Comparison of ENCODE assay signal across 8 mouse cellular contexts in the genomic region with DNA sequence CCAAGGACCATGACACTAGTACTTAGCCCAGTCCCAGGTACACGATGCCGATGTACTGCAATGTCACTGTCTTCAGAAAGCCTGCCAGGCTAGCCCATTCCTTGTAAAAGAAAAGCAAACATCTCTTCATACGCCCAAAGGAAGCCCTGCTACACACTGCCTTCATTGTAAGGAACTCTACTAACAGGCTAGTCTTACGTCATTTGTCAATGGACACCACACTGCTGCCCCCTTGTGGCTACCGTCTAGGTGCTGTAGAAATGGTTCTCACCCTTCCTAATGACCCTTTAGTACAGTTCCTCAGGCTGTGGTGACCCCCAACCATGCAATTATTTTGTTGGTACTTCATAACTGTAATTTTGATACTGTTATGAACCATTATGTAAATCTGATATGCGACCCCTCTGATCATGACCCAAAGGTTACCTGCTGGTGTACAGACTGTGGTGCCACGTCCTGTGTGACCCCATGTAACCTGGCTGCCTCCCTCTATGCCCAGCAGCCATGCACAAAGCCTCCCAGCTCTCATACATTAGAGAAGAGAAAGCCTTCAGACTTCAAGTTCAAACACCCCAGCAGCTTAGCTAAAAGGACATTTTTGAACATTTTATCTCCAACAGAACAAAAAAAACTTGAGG. TPM values are rescaled to one million over a fixed set of nuclear protein-coding genes. Genes with fewer than 3 reads are reported as not detected.
A peak's percentile ranks its signal among the peaks of the same experiment; 100 is the strongest.
DNase-seq lines count a peak whose midpoint lies in the region; ATAC-seq and TF ChIP-seq lines count a peak whose summit lies in the region.

No protein-coding gene starts in this region.

- ATAC-seq in stomach, embryonic 15.5 days (ENCODE audit: insufficient read depth, low FRiP score, low read depth) = 0 out of 2 replicates have a peak, but pooled peaks have one; percentile 14

- H3K4me1 ChIP-seq in stomach, embryonic 15.5 days = no peaks in the 10 kb centered on the region

- TF ChIP-seq POLR2A in myocyte (IDR thresholded peaks at IDR 0.05; ENCODE audit: insufficient read length, low read depth) = no peak

- H3K4me2 ChIP-seq in myocyte (ENCODE audit: low read depth) = no peak overlapping the region
- no peak overlapping the region for H3K4me2 ChIP-seq in stomach, embryonic 15.5 days

- no peak overlapping the region for H3K9ac ChIP-seq in stomach, embryonic 15.5 days

- H3K27me3 ChIP-seq in myocyte (ENCODE audit: control insufficient read depth, insufficient read depth, insufficient read length) = no peaks in the 10 kb centered on the region
- H3K27me3 ChIP-seq in stomach, embryonic 15.5 days (replicated peaks) = no peaks in the 10 kb centered on the region

- no peaks in the 10 kb centered on the region for H3K79me2 ChIP-seq in myocyte (ENCODE audit: control insufficient read depth, insufficient read depth)

- no peaks in the 10 kb centered on the region for H3K9me3 ChIP-seq in stomach, embryonic 15.5 days

- H3K36me3 ChIP-seq in myocyte (ENCODE audit: control insufficient read depth, insufficient read depth) = peaks cover 81% of the 10 kb centered on the region
- peaks cover 83% of the 10 kb centered on the region for H3K36me3 ChIP-seq in stomach, embryonic 15.5 days

- no peak overlapping the region for H3ac ChIP-seq in myocyte (ENCODE audit: control insufficient read depth, insufficient read length)

- WGBS in stomach, embryonic 15.5 days = 62% methylated on average over 7 of the region's 7 CpGs

- H3K27ac ChIP-seq in stomach, embryonic 15.5 days = no peak overlapping the region

- H3K4me3 ChIP-seq in myocyte = no peak overlapping the region
- no peak overlapping the region for H3K4me3 ChIP-seq in stomach, embryonic 15.5 days (replicated peaks)

- DNase-seq in 3T3-L1 (ENCODE audit: low read depth, low spot score) (peak; percentile 93), R1 (ENCODE audit: low read depth, low spot score) (peak; percentile 76), liver (peak; percentile 85)
- DNase-seq in cerebellum, postnatal 36 days = peak; percentile 75
- peak; percentile 87 for DNase-seq in gastrocnemius, postnatal 10 days
- DNase-seq in kidney, adult 9 months = peak; percentile 83

TF ChIP-seq in myocyte, 11 proteins besides CTCF, POLR2A, EP300 and RAD21:
- TF ChIP-seq CEBPB (IDR thresholded peaks at IDR 0.05; ENCODE audit: insufficient read depth, poor library complexity, severe bottlenecking) = 0 out of 2 replicates have a peak, but pooled peaks have one; percentile 12
- no peak for TF ChIP-seq POLR2AphosphoS2 (IDR thresholded peaks at IDR 0.05; ENCODE audit: insufficient read length, low read depth)
TF ChIP-seq in myocyte: peak in this region for 1.

RNA-seq across cellular contexts. Expression of a gene that starts 14.3 kb away (rescaled TPM):
- total RNA-seq in gastrocnemius, postnatal 10 days (2021) = 1 to 10 TPM; 1.1 to 1.3 TPM
- polyA plus RNA-seq in myocyte (2012; fragmentation: generic; extraction: Trizol) = 13.1 TPM
- 3.2 and 3.7 TPM in 2 replicates for polyA plus RNA-seq in stomach, embryonic 15.5 days (2015; fragmentation: Nextera tagmentation; extraction: Ambion mirVana)

RNA-seq across cellular contexts. Expression of a gene that starts 18.0 kb away (rescaled TPM):
- total RNA-seq in gastrocnemius, postnatal 10 days (2021) = 10 to 100 TPM; 48.2 to 49.3 TPM
- polyA plus RNA-seq in myocyte (2012; fragmentation: generic; extraction: Trizol) = 80.3 TPM
- polyA plus RNA-seq in stomach, embryonic 15.5 days (2015; fragmentation: Nextera tagmentation; extraction: Ambion mirVana) = 119 and 128 TPM in 2 replicates

RNA-seq across cellular contexts. Expression of a gene that starts 29.8 kb away (rescaled TPM):
- 10 to 100 TPM; 70.3 to 75.2 TPM for total RNA-seq in gastrocnemius, postnatal 10 days (2021)
- polyA plus RNA-seq in myocyte (2012; fragmentation: generic; extraction: Trizol) = 106 TPM
- 0.55 and 0.63 TPM in 2 replicates for polyA plus RNA-seq in stomach, embryonic 15.5 days (2015; fragmentation: Nextera tagmentation; extraction: Ambion mirVana)

RNA-seq across cellular contexts. Expression of a gene that starts 33.3 kb away (rescaled TPM):
- 10 to 100 TPM; 19.8 to 21.4 TPM for total RNA-seq in gastrocnemius, postnatal 10 days (2021)
- 250 TPM for polyA plus RNA-seq in myocyte (2012; fragmentation: generic; extraction: Trizol)
- 82.9 and 89.5 TPM in 2 replicates for polyA plus RNA-seq in stomach, embryonic 15.5 days (2015; fragmentation: Nextera tagmentation; extraction: Ambion mirVana)

RNA-seq across cellular contexts. Expression of a gene that starts 58.7 kb away (rescaled TPM):
- total RNA-seq in gastrocnemius, postnatal 10 days (2021) = under 1 TPM; 0.12 to 0.27 TPM
- 0.12 TPM for polyA plus RNA-seq in myocyte (2012; fragmentation: generic; extraction: Trizol)
- 0.04 TPM in 1 of 2 replicates, not detected in the other for polyA plus RNA-seq in stomach, embryonic 15.5 days (2015; fragmentation: Nextera tagmentation; extraction: Ambion mirVana)

Comparison
In these comparisons a context has a peak if more than half of its experiments do, and no peak if none do; other contexts are left out.
1. RNA of a gene that starts 29.8 kb away (polyA plus RNA-seq): 106 TPM in myocyte (single experiment); 0.55 to 0.63 TPM in stomach, embryonic 15.5 days; every median in the first group is over 10 times any median in the second.
2. Peak in every context shown above with its lines, with median percentiles within 50 percentile points of each other: DNase-seq.